Mouse (Mus musculus) cerebellum, adult 18-20 months (tissue): Measurements from ENCODE around the gene Mob1b.

Experiments
- DNase-seq, 2 experiments: peaks; one replicate each; pipeline ENCODE4 v3.0.0; 2021

Mob1b gene

GRCm38 (mm10) chr5:88785059-88785458, 64.4 kb downstream of the Mob1b start:
- DNase-seq: no peak

GRCm38 (mm10) chr5:88790675-88791074, 70.0 kb downstream of the Mob1b start:
- no peak for DNase-seq

- DNase-seq: peak; percentile 69 to 71
Measured at GRCm38 (mm10) chr5:88791256-88792245, 70.9 kb downstream of the Mob1b start.

- DNase-seq: peak; percentile 76 to 80
Measured at GRCm38 (mm10) chr5:88793676-88794075, 73.0 kb downstream of the Mob1b start.

- no peak for DNase-seq
Measured at GRCm38 (mm10) chr5:88795910-88796584, 75.4 kb downstream of the Mob1b start.

GRCm38 (mm10) chr5:88796588-88796987, 75.9 kb downstream of the Mob1b start:
- DNase-seq: no peak

- no peak for DNase-seq
Measured at GRCm38 (mm10) chr5:88797121-88797520, 76.5 kb downstream of the Mob1b start.

GRCm38 (mm10) chr5:88805616-88806015, 85.0 kb downstream of the Mob1b start:
- DNase-seq: no peak

GRCm38 (mm10) chr5:88806278-88806677, 85.6 kb downstream of the Mob1b start:
- peak; percentile 59 to 62 for DNase-seq

- DNase-seq: peak in 1 of 2 experiments; percentile 56
Measured at GRCm38 (mm10) chr5:88807342-88807741, 86.7 kb downstream of the Mob1b start.

- DNase-seq: peak in 1 of 2 experiments; percentile 53
Measured at GRCm38 (mm10) chr5:88813188-88813587, 92.5 kb downstream of the Mob1b start.
